Mouse (Mus musculus) brain, embryonic 14.5 days (tissue): ENCODE results near the gene Cry2.

Source experiments
- CTCF ChIP-seq: fragments of 200-500 bp; IDR thresholded peaks from 2 replicates; pipeline ENCODE4 v1.5.1; 2012; ENCODE audit warnings: inconsistent platforms, mild to moderate bottlenecking, moderate library complexity, borderline replicate concordance; ENCODE audit not compliant: insufficient read depth, insufficient read length; ENCODE audit errors: extremely low read depth
- POLR2A ChIP-seq: fragments of 200-500 bp; IDR thresholded peaks from 2 replicates; pipeline ENCODE4 v1.6.1; 2012; ENCODE audit warnings: mild to moderate bottlenecking, inconsistent platforms, borderline replicate concordance; ENCODE audit not compliant: poor library complexity, insufficient read depth, insufficient read length, severe bottlenecking; ENCODE audit errors: extremely low read depth

DNA sequence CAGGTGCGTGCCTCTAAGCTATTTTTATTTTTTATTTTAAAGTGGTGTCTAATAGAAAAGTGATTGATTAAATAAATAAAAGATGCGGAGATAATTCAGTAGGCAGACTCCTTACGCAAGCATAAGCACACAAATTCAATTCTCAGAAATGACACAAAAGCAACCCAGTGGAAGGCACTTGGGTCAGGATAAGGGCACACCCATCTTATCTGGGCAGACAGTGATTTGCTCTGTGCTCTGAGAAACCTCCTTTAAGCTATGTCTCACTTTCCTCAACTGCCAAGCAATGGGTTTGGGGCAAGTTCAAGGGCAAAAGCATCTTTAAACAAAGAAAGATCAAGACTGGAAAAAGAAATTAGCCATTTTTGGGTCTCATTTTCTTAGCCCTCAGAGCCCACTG, 17.3 kb upstream of the Cry2 start:
- TF ChIP-seq POLR2A (no peak), CTCF (no peak)
